ENCODE assay signal across 8 mouse cellular contexts in genomic region chr12:8232679-8233078, GRCm38 (mm10). TPM values are rescaled to one million over a fixed set of nuclear protein-coding genes. Genes with fewer than 3 reads are reported as not detected.
A peak's percentile ranks its signal among the peaks of the same experiment; 100 is the strongest.
DNase-seq lines count a peak whose midpoint lies in the region; ATAC-seq and TF ChIP-seq lines count a peak whose summit lies in the region.

No protein-coding gene starts in this region.

- no peak overlapping the region for H3K4me3 ChIP-seq in cerebellum, adult 2 months (replicated peaks; ENCODE audit: insufficient read depth, low read depth, low read length)

- TF ChIP-seq POLR2A in cerebellum, adult 2 months (IDR thresholded peaks at IDR 0.05; ENCODE audit: borderline replicate concordance, insufficient read depth, low read length): no peak

- no peak for ATAC-seq in CD4-positive, CD25-positive, alpha-beta regulatory T cell, adult 4 months

- 0 out of 2 replicates have a peak, but pooled peaks cover 3% of the 10 kb centered on the region for H3K4me1 ChIP-seq in cerebellum, adult 2 months (ENCODE audit: control insufficient read depth, insufficient read depth, low read length)

- H3K27ac ChIP-seq in cerebellum, adult 2 months (ENCODE audit: insufficient read depth, low read length): no peak overlapping the region

- peak; percentile 30 for DNase-seq in CD4-positive, CD25-positive, alpha-beta regulatory T cell, adult 2 months (ENCODE audit: low read depth, low spot score)
- peak; percentile 12 to 57 for DNase-seq in layer of hippocampus, adult 18-20 months (ENCODE audit: low spot score in 2 of 2)
- no peak for DNase-seq in layer of hippocampus, postnatal 36 days
- DNase-seq in cerebellum, adult 2 months: peak in 1 of 2 experiments; percentile 16
- DNase-seq in lung, postnatal 10 days: peak; percentile 18
- no peak for DNase-seq in right cerebral cortex, postnatal 36 days (ENCODE audit: low spot score in 2 of 2)
- no peak for DNase-seq in ovary, postnatal 10 days (ENCODE audit: low spot score)

- no peaks in the 10 kb centered on the region for H3K27me3 ChIP-seq in cerebellum, adult 2 months (ENCODE audit: control insufficient read depth, insufficient read depth, low read length)

- peak; percentile 39; the same call in 1 of the 2 replicates for TF ChIP-seq CTCF in cerebellum, adult 2 months (IDR thresholded peaks at IDR 0.05; ENCODE audit: borderline replicate concordance, insufficient read depth, low read depth, low read length)

- 83% methylated on average over 3 of the region's 3 CpGs for WGBS in cerebellum, adult 2 months

RNA-seq across cellular contexts. Expression of gene Ldah, which starts 24.8 kb away (rescaled TPM):
- 100 to 1,000 TPM; 101 to 107 TPM for polyA plus RNA-seq in CD4-positive, CD25-positive, alpha-beta regulatory T cell, adult 4 months (2017; shearing (Covaris generic))
- total RNA-seq in layer of hippocampus, adult 18-20 months (2021): 10 to 100 TPM; 43.6 to 45.4 TPM
- 10 to 100 TPM; 47.1 to 48.1 TPM for total RNA-seq in layer of hippocampus, postnatal 36 days (2021)
- polyA plus RNA-seq in cerebellum, adult 2 months (2012; rRNA removed): 50.6 and 53.9 TPM in 2 replicates

Comparison
In these comparisons a context has a peak if more than half of its experiments do, and no peak if none do; other contexts are left out.
1. DNase-seq: peak in CD4-positive, CD25-positive, alpha-beta regulatory T cell, adult 2 months (single experiment), layer of hippocampus, adult 18-20 months (2 of 2) and lung, postnatal 10 days (single experiment); none in layer of hippocampus, postnatal 36 days (0 of 2), right cerebral cortex, postnatal 36 days (0 of 2) and ovary, postnatal 10 days (single experiment).